Mouse (Mus musculus): ENCODE results near the gene Cdh12. TPM values are rescaled to one million over a fixed set of nuclear protein-coding genes. Genes with fewer than 3 reads are reported as not detected.

Cdh12 gene
- total RNA-seq, 2 experiments from 2014 or later = not detected

DNA sequence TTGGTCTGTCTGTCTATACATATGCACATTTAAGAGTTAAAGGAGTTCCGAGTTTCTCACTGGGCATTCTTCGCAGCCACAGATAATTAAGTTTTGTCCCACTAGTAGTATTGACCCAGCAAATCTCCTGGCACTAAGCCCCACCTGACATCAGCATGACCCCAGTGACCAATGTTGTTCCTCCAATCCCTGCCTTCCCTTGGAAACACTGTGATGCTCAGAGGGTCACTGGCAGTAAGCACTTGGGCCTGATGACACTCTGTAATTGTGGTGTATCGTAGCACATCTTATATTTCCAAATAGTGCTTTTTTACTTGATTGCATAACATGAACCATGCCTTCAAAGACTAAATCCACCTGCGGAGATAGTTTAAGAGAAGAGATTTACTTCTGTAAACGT lies 235.1 kb downstream of the Cdh12 start:
- no peak for ATAC-seq (replicated peaks; ENCODE audit: poor library complexity, severe bottlenecking)

DNA sequence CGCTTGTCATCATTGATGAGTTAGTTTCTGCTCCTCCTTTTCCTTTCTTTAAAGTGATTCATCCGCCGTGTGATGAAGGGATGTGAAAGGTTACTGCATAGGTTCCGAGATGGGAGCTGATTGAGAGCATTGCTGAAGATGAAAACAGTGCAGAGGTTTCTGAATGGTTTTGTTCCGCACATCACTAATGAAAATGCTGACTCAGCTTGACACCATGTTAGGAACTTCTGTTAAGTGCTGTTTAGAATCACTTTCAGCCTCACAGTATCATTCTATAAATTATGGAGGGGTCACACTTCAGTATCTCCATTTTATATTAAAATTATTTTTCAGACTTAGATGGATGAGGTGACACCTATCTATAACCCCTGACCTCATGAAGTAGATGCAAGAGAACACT lies 247.2 kb downstream of the Cdh12 start:
- no peak for ATAC-seq (replicated peaks; ENCODE audit: poor library complexity, severe bottlenecking)

DNA sequence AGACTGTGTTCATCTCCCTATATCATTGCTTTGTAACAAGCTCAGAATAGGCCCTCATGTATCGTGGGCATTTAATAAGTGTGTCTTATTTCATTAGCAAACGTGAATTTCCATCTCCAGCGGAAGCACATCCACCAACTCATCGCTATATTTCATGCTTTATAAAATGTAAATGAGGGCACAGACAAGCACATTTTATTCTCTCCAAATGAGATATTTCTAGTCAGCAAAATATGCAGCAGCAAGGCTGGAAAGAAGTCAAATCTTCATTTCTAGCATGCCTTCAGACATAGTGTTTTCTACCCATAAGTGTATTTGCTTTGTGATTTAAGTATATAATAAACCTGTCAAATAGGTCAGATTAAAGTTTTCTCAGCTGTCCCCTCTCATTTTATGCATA lies 262.8 kb downstream of the Cdh12 start:
- no peak for ATAC-seq (replicated peaks; ENCODE audit: poor library complexity, severe bottlenecking)

DNA sequence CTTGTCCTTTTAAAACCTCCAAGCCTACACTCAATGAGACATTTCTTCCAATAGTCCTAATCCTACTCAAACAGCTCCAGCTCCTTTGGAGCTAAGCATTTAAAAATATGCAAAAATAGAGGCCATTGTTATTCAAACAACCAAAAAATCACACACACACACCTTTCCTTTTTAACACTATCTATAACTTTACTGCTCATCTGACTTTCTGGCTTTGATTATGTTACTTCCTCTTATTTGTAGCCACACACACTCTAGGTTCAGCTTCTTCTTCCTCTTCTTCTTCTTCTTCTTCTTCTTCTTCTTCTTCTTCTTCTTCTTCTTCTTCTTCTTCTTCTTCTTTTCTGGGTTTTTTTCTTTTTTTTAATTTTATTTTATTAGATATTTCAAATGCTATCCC lies 323.2 kb downstream of the Cdh12 start:
- no peak for ATAC-seq (replicated peaks; ENCODE audit: poor library complexity, severe bottlenecking)

DNA sequence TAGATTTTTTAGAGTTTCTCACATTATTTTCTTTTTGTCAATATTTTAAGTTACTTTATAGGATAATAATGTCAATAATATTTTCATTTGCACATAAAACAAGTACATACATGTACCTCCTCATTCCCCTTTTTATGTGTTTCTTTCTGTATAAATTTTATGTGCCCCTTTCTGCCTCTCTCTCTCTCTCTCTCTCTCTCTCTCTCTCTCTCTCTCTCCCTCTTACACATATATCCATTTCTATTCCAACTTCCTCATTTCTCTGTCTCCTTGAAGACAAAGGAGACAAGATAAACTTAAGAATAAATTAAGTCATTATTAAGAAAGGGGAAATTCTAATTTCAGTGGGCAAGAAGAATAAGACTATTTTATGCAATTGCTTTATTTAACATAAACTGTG lies 324.4 kb downstream of the Cdh12 start:
- ATAC-seq (replicated peaks; ENCODE audit: poor library complexity, severe bottlenecking) = no peak

DNA sequence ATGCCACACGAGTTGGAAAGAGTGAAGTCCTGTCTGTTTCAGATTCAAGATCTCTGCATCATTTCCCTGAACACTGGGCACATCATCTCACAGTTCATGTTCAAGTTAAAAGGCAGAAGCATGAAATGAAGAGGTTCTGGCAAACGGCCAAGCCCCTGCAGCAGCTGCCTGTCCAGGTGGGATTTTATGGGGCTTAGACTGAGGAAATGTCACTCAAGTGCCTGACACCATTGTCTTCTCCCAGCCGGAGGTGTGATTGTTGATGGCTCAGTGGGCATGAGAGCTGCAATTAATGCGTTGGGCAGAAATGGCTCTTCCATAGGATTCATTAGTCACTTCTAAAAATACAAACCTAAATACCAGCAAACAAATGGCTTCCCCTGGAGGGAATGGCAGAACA lies 347.9 kb downstream of the Cdh12 start:
- no peak for ATAC-seq (replicated peaks; ENCODE audit: poor library complexity, severe bottlenecking)

DNA sequence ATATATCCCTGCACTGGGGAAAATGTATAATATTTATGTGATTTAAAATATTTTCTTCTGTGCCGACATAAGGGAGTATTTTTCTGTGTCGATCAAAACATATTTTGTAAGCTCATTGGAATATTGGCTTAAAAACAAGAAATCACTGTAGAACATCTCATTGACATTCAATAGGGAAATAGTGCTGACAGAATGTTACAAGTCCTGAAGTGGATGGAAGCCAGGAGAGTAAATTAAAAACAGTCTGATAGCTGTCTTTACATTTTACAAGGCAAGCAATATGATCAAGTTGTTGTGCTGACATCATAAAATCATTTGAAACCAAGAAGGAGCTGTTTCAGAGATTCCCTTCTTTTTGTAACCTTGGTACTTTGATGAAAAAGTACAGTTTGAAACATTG lies 349.5 kb downstream of the Cdh12 start:
- ATAC-seq (replicated peaks; ENCODE audit: poor library complexity, severe bottlenecking) = no peak

DNA sequence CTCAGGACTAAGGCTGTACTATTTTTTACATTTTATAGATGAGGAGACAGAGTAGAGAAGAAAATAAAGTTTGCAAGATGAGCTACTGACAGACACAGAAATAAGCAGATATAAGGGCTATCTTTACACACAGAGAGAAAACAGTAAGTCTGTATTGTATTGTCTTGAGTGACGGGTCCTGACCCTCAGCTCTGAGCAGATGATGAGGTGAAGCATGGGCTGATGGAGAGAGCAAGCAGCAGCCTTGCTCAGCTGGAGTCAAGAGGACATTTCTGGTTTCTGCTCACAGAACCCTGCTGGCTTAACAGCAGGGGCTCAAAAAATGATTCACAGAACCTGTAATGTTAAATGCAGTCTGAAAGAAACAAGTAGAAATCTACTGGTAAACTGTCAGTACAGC lies 386.8 kb downstream of the Cdh12 start:
- ATAC-seq (replicated peaks; ENCODE audit: poor library complexity, severe bottlenecking) = no peak

DNA sequence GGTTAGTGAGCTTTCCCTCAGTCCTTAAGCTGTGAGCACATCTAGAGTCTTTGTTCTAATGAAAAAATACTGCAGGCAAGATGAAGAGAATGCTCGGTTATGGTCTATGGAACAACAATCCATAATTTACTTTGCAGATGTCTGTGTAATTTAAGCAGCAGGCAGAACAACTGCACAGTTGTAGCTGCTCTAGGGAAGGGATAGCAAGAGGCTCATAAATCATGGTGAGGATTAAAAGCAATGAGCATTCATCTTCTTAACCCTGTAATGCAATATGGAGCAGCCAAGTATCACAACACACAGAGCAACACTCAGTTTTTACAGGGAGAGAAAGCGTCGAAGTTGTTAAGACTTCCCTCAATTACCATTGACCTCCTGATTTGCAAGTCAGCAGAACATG lies 387.9 kb downstream of the Cdh12 start:
- no peak for ATAC-seq (replicated peaks; ENCODE audit: poor library complexity, severe bottlenecking)

DNA sequence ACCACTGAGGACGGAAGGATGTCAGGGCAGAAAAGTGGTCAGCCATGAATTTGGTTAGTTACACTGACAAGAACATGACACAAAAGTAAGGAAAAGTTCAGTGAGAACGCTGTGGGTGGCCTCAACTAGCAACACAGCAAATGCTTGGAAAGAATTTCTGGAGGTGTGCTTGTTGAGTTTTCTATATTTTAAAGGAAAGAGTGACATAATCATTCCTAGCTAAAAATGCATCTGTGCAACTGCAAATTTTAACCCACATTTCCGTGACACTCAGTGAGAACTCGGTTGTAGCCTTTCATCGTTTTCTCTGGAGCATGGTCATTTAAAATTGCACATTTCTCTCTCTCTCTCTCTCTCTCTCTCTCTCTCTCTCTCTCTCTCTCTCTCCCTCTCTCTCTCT lies 392.4 kb downstream of the Cdh12 start:
- no peak for ATAC-seq (replicated peaks; ENCODE audit: poor library complexity, severe bottlenecking)

DNA sequence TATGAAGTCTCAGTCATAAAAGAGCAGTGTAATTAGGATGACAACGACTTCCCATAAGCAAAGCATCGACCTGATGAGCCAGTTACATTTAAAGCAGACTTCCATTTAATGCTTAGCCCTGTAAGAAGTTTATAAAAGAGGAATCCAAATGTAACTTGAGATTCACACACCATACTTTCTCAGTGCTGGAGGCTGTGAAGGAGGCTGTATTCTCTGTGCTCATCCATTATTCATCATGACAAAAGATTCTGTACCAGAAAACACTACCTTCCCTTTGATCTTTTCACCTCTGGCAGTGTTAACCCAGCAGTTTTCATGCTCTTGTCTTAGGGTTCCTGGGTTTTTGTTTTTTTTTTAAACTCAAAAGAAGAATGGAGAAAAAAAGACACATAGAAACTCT lies 414.0 kb downstream of the Cdh12 start:
- ATAC-seq (replicated peaks; ENCODE audit: poor library complexity, severe bottlenecking) = no peak

DNA sequence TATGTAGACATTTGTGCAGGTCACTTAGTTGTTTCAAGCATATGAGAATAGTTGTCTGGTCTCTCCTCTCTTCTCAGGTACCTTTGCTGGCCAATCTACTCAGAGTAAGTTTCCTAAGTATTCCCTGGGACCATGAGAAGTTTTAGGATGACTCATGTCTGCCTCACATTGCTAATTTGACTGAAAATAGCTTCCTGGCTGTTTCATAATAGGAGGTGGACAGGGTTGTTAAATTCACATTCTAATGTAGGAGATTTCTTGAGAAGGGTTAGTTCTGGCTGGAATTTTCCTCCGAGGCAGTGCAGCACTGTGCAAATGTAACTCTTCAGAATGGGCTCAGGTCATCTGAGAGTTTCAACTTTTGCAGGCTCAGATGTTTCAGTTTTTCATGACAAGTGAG lies 423.5 kb downstream of the Cdh12 start:
- no peak for ATAC-seq (replicated peaks; ENCODE audit: poor library complexity, severe bottlenecking)

DNA sequence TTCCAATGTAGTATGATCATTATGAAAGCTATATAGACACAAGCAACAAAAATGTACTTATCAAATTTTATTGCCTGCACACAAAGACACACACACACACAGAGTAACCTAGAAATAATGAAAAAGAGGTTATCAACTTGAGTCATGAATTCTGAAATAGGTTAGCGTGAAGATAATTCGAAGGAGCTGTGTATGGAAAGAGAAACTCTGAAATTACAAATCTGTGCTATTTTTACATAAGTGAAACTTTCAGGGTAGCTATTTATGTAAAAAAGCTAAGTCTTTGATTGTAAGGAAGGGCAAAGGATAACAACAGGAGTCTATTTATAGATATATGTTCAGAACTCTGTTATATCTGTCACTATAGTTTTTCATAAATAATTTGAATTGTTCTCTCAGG lies 427.9 kb downstream of the Cdh12 start:
- ATAC-seq (replicated peaks; ENCODE audit: poor library complexity, severe bottlenecking) = no peak

DNA sequence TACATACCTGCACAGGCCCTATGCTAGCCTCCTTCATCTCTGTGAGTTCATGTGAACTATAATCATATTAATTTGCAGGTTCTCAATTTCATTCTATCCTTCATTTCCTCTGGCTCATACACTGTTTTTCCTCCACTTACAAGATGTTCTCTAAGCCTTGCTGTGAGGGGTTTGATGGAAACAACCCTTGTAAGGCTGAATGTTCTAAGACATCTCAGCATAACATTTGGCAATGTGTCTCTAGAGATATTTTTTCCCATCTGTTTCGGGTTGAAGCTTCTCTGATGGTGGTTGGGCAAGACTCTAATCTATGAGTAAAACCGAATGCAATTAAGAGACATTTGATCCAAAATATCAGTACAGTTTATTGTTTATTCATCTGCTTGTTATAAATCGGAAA lies 444.4 kb downstream of the Cdh12 start:
- ATAC-seq (replicated peaks; ENCODE audit: poor library complexity, severe bottlenecking) = no peak

DNA sequence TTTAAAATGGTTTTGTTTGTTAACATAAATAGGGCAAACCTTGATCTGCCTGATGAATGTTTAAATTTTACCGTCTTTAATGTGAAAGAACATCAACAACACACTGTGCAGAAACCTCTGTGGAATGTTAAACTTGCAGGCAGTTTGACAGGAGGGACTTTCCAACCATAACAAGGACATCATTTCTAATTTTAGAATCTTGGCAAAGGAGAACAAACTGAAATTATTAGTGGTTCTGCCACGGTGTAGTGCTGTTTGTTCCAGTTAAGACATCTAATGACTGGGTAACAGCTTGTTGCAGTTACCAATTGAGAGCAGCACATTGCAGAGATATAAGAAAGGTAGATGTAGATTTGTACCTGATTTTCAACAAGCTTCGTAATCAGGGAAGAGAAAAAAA lies 453.5 kb downstream of the Cdh12 start:
- ATAC-seq (replicated peaks; ENCODE audit: poor library complexity, severe bottlenecking) = no peak

DNA sequence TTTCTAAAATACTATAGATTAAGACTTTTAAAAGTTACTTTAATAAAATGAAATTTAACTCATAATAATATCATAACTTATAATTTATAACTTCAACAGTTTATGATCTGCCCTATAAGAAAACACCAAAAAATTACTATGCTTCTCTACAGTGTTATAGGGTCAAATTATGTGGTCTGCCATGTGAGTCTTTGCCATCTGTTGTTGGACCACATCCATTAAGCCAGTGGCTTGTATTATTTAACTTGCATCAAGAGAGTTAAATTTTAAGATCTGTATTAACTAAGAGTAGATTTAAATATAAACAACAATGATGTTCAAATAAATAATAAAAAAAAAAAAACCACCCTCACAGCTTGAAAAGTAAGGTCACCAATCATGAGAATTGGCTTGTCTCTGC lies 479.2 kb downstream of the Cdh12 start:
- no peak for ATAC-seq (replicated peaks; ENCODE audit: poor library complexity, severe bottlenecking)

DNA sequence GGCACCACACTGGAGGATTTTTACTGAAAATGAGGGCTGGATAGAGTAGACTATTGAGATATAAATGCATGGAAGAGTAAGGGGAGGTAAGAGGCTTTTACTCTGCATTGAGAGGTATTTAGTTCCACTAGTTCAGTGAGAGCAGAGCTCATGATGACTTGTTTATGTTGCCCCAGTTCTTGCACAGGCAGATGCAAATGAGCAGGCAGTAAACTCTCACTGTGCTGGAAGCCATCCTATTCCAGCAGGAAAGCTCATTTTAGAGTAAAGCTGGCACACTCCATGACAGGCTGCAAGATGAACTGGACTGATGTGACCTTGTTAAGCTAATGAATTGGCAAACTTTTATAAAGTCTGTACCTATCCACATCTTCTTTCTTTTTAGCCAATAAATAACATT lies 494.9 kb downstream of the Cdh12 start:
- ATAC-seq (replicated peaks; ENCODE audit: poor library complexity, severe bottlenecking) = no peak

DNA sequence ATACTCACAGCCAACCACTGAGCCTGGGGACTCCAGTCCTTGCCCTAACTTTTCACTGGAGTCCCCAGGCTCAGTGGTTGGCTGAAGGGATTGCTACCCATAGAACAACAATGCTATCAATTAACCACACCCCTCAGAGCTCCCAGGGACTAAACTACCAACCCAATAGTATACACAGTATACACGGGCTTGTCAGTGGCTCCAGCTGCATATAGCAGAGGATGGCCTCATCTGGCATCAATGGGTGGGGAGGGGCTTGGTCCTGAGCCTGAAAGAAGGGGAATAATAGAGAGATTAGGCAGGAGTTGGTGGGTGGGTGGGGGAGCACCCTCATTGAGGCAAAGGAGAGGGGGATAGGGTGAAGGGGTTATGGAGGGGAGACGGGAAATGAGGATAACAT lies 518.4 kb downstream of the Cdh12 start:
- ATAC-seq (replicated peaks; ENCODE audit: poor library complexity, severe bottlenecking) = no peak

DNA sequence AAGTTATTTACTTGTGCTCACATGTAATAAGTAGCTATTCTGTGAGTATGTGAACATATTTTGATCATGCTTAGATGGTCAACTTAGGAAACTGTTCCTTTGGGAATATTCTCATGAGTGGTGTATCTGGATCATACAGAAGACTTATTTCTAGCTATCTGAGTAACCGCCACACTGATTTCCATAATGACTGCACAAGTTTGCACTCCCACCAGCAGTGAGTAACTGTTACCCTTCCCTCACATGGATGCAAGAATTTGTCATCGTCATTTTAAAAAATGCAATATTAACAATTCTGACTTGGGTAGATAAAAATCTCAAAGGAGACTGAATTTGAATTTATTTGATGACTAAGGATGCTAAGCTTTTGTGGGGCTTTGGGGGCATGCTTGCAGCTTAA lies 522.0 kb downstream of the Cdh12 start:
- ATAC-seq (replicated peaks; ENCODE audit: poor library complexity, severe bottlenecking) = no peak

DNA sequence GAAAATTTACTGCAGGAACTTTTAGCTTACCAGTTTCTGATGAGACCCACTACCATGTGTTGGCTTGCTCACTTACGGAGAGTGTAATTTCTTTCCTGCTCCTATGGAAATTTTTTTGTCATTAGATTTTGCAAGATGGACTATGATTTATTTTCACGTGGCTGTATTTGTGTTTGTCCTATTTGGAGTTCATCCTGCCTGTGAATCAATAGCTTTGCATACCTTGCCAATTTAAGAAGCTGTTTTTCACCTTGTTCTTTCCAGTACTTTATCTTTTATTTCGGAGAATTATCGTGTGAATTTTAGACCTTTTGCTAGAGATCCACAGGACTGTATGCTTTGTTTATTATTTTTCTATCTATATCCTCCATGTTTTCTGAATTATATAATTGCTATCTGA lies 551.5 kb downstream of the Cdh12 start:
- ATAC-seq (replicated peaks; ENCODE audit: poor library complexity, severe bottlenecking) = no peak

DNA sequence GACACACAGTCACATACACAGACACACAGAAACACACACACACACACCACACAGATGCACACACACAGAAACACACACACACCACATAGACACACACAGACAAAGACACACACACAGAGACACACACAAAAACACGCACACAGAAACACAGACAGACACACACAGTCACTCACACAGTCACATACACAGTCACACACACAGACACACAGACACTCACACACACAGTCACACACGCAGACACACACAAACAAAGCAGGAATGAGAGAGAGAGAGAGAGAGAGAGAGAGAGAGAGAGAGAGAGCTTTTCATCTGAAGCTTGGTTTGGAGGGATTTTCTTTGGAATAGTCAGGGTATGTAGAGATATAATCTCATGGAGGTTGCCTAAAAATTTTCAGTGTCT lies 558.9 kb downstream of the Cdh12 start:
- ATAC-seq (replicated peaks; ENCODE audit: poor library complexity, severe bottlenecking) = no peak

DNA sequence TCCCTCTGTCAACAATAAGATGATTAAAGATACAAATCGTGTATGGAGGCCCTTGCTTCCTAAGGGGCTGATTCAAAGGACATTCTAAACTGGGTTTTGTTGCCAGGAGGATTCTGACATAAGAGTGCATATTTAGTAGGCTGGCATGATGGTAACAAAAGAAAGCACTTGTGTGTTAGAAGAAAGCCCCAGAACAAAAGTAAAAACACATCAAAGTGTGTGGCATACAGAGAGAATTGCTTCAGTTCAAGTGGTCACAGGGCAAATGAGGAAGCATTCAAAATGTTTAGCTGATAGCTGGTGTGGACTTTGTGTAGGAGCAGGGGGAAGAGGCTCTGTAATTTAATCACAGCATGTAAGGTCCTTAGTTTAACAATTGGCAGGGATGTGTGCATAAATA lies 559.4 kb downstream of the Cdh12 start:
- no peak for ATAC-seq (replicated peaks; ENCODE audit: poor library complexity, severe bottlenecking)

DNA sequence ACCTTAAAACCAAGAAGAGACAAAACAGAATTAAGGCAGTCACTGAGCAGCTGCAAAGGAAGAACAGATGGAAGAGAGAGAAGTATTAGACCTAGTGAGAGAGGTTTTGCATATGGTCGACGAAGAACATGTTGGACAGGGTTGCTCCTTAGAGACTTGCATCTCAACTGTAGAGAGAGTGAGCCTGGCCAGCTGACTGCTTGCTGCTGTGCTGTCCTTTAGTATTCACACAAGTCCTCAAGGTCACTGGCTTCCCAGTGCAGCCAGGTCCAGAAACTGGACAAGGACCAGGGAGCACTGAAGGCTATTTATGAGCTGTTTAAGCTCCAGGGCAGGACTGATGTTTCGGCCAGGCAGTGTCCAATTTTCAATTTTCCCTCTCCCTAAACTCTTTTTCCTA lies 559.9 kb downstream of the Cdh12 start:
- ATAC-seq (replicated peaks; ENCODE audit: poor library complexity, severe bottlenecking) = no peak

DNA sequence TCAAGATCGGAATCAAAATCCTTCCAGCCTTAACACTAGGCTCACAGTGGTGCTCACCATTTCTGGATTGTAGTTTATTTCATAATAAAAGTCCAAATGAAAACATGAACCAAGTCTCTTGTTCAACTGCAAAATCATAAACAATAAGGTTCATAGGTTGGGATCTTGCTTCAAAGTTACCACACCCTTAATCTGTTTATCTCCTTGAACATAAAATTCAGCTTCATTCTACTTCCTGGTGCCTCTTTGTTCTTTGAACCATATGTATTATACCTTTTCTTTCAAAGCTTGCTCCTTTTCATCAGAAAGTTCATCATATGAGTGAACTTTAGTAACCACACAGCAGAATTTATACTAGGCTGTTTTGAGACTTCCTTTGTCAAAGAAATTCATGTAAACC lies 614.6 kb downstream of the Cdh12 start:
- no peak for ATAC-seq (replicated peaks; ENCODE audit: poor library complexity, severe bottlenecking)
